Mouse (Mus musculus) midbrain, postnatal 0 days (tissue): ENCODE results near the gene Fto. TPM values are rescaled to one million over a fixed set of nuclear protein-coding genes. Genes with fewer than 3 reads are reported as not detected.
A peak's percentile ranks its signal among the peaks of the same experiment; 100 is the strongest.

Experiments used
- ATAC-seq: fragments of 200-750 bp; cut with Nextera tagmentation; 2 replicates; pipeline ENCODE4 v1.8.0; 2017; ENCODE audit warnings: moderate number of reproducible peaks, mild to moderate bottlenecking, moderate TSS enrichment, moderate library complexity; ENCODE audit not compliant: low FRiP score
- DNase-seq: peaks from one replicate; pipeline ENCODE4 v3.0.0-alpha.2; 2015; ENCODE audit warnings: low spot score
- H3K27ac ChIP-seq: fragments of 300-500 bp; sonication (generic); 2 replicates; pipeline ENCODE4 v1.5.1; 2014; ENCODE audit warnings: low read depth, mild to moderate bottlenecking, low read length, mixed read lengths
- H3K27me3 ChIP-seq: fragments of 300-500 bp; sonication (generic); 2 replicates; pipeline ENCODE4 v1.6.1; 2014; ENCODE audit warnings: low read length, control low read depth, mixed read lengths; ENCODE audit not compliant: insufficient read depth
- H3K36me3 ChIP-seq: fragments of 300-500 bp; sonication (generic); 2 replicates; pipeline ENCODE4 v1.6.1; 2014; ENCODE audit warnings: low read length, control low read depth, mixed read lengths; ENCODE audit not compliant: insufficient read depth
- H3K4me1 ChIP-seq: fragments of 300-500 bp; sonication (generic); 2 replicates; pipeline ENCODE4 v1.6.1; 2014; ENCODE audit warnings: mild to moderate bottlenecking, control low read depth, antibody characterized with exemption, low read length, mixed read lengths; ENCODE audit not compliant: insufficient read depth
- H3K4me2 ChIP-seq: fragments of 300-500 bp; sonication (generic); 2 replicates; pipeline ENCODE4 v1.6.1; 2014; ENCODE audit warnings: low read depth, mild to moderate bottlenecking, low read length, mixed read lengths; ENCODE audit not compliant: poor library complexity, severe bottlenecking
- H3K4me3 ChIP-seq: fragments of 300-500 bp; sonication (generic); 2 replicates; pipeline ENCODE4 v1.5.1; 2014; ENCODE audit warnings: low read depth, mild to moderate bottlenecking, low read length, moderate library complexity
- H3K9ac ChIP-seq: fragments of 300-500 bp; sonication (generic); replicated peaks from 2 replicates; pipeline ENCODE4 v1.6.1; 2014; ENCODE audit warnings: mild to moderate bottlenecking, low read length, moderate library complexity, mixed read lengths; ENCODE audit not compliant: poor library complexity, severe bottlenecking
- H3K9me3 ChIP-seq: fragments of 300-500 bp; sonication (generic); 2 replicates; pipeline ENCODE4 v1.6.1; 2016; ENCODE audit warnings: low read length, control low read depth
- CTCF ChIP-seq: IDR thresholded peaks from 2 replicates; pipeline ENCODE4 v1.5.1; 2016; ENCODE audit warnings: antibody characterized with exemption, mild to moderate bottlenecking
- WGBS: fragments of 180-500 bp; shearing (Covaris S2); extraction: QIAGEN DNeasy Blood & Tissue Kit; methylation state at CpG from one replicate; pipeline ENCODE4 v1.1.7; 2014; 5-methylcytosine and 5-hydroxymethylcytosine counted together
- polyA plus RNA-seq: library from polyadenylated mRNA; unstranded; fragments of >200 nt; fragmentation: Nextera tagmentation; extraction: Ambion mirVana; gene quantifications from 2 replicates; pipeline ENCODE4 v1.2.1, GENCODE M21; 2015
- total RNA-seq: library from RNA; depleted of rRNA; stranded (reverse); fragments of >200 nt; gene quantifications from 2 replicates; pipeline ENCODE4 v1.2.3, GENCODE M21; 2014

Gene Fto
- total and polyA plus RNA-seq, 2 experiments from 2014 or later, result 97.9 to 151 TPM

DNA sequence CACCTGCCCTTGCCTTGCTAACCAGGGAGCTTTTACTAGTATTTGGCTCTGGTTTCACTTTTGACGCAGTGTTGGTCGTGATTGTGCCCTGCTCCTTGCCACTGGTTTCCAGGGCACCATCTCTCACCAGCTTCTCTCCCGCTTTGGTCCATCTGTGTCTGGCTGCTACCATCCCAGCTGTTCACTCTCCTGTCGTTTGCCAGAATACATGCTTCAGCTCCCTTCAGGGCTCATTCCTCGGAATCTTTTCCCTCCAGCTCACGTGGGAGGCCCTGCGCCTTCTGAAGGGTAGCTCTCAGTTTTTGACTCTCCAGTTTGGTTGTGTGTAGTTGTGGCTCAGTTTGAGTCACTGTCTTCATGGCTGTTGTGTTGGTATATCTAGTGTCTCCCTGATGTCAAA lies 37.3 kb downstream of the Fto start:
- Histone ChIP-seq H3K4me2 (no peak overlapping the region), H3K4me1 (peaks cover 4% of the 10 kb centered on the region; the same call in 1 of the 2 replicates), H3K4me3 (no peak overlapping the region), H3K36me3 (no peaks in the 10 kb centered on the region), H3K27me3 (no peaks in the 10 kb centered on the region), H3K9me3 (no peaks in the 10 kb centered on the region), H3K27ac (no peak overlapping the region), H3K9ac (no peak overlapping the region)
- TF ChIP-seq CTCF, result no peak
- peak; percentile 51 for DNase-seq
- WGBS, result 76% methylated on average over 7 of the region's 7 CpGs
- ATAC-seq, result no peak

DNA sequence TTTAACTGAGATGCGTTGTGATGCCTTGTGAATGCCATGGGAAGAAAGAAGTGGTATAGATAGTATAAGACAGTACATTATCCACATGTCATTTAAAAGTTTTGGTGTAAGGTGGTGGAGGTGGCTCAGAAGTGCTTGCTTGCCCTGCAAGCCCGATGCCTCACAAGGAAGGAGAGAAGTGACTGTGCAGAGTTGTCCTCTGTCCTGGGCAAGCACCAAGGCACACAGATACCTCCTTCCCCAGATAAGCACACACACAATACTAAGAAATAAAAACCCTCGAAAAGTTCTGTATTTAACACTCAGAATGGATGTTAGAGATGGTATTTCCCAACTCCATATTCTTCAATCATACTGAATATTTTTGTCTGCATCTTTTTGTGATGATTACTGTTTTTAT lies 39.3 kb downstream of the Fto start:
- H3K27me3 ChIP-seq, result no peaks in the 10 kb centered on the region
- no peak for TF ChIP-seq CTCF
- H3K27ac ChIP-seq, result no peak overlapping the region
- WGBS, result 95% methylated on average over 3 of the region's 3 CpGs
- H3K4me2 ChIP-seq, result no peak overlapping the region
- no peak overlapping the region for H3K9ac ChIP-seq
- no peaks in the 10 kb centered on the region for H3K9me3 ChIP-seq
- ATAC-seq (no peak), DNase-seq (no peak)
- H3K36me3 ChIP-seq, result no peaks in the 10 kb centered on the region
- H3K4me1 ChIP-seq, result peaks cover 5% of the 10 kb centered on the region; the same call in 1 of the 2 replicates
- no peak overlapping the region for H3K4me3 ChIP-seq

- H3K4me3 ChIP-seq, result no peak overlapping the region
- no peak overlapping the region for H3K9ac ChIP-seq
- no peaks in the 10 kb centered on the region for H3K9me3 ChIP-seq
- H3K4me2 ChIP-seq, result no peak overlapping the region
- no peaks in the 10 kb centered on the region for H3K27me3 ChIP-seq
- TF ChIP-seq CTCF, result no peak
- no peaks in the 10 kb centered on the region for H3K36me3 ChIP-seq
- H3K4me1 ChIP-seq, result peaks cover 5% of the 10 kb centered on the region; the same call in 1 of the 2 replicates
- no peak for DNase-seq
- ATAC-seq, result no peak
- 83% methylated on average over 5 of the region's 5 CpGs for WGBS
- no peak overlapping the region for H3K27ac ChIP-seq
Measured at GRCm38 (mm10) chr8:91353062-91353461, 39.7 kb downstream of the Fto start.

DNA sequence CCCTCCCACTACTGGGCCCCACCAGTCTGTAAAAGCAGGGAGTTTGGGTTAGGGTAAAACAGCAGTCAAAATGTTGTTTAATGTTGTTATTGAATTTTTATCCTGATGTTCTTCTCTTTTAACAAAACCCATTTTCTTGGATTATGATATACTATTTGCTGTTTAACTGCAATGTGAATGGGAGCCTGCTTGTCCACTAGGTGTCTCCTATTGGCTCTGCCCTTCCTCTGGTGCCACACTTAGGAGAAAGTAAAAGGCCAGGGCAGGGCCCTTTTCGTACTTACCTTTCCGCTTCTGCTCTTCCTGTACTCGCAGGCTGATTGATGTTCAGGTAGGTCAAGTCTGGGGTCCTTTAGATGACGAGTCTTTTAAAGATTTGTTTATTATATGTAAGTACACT lies 40.6 kb downstream of the Fto start:
- peaks cover 5% of the 10 kb centered on the region; the same call in 1 of the 2 replicates for H3K4me1 ChIP-seq
- 94% methylated on average over 4 of the region's 4 CpGs for WGBS
- H3K27me3 ChIP-seq, result no peaks in the 10 kb centered on the region
- no peak overlapping the region for H3K9ac ChIP-seq
- no peak overlapping the region for H3K4me3 ChIP-seq
- no peaks in the 10 kb centered on the region for H3K36me3 ChIP-seq
- DNase-seq (no peak), ATAC-seq (no peak)
- H3K4me2 ChIP-seq, result no peak overlapping the region
- no peak overlapping the region for H3K27ac ChIP-seq
- TF ChIP-seq CTCF, result peak; percentile 58
- H3K9me3 ChIP-seq, result no peaks in the 10 kb centered on the region

GRCm38 (mm10) chr8:91355301-91355905 lies 42.1 kb downstream of the Fto start:
- Histone ChIP-seq H3K36me3 (no peaks in the 10 kb centered on the region), H3K9me3 (no peaks in the 10 kb centered on the region), H3K9ac (no peak overlapping the region), H3K4me1 (peaks cover 5% of the 10 kb centered on the region; the same call in 1 of the 2 replicates), H3K27me3 (no peaks in the 10 kb centered on the region), H3K27ac (0 out of 2 replicates have a peak overlapping the region, but pooled peaks have one; percentile 9), H3K4me2 (0 out of 2 replicates have a peak overlapping the region, but pooled peaks have one; percentile 12), H3K4me3 (no peak overlapping the region)
- TF ChIP-seq CTCF, result no peak
- WGBS, result 28% methylated on average over 10 of the region's 10 CpGs
- ATAC-seq (0 out of 2 replicates have a peak, but pooled peaks have one; percentile 27), DNase-seq (no peak)

- peaks cover 5% of the 10 kb centered on the region; the same call in 1 of the 2 replicates for H3K4me1 ChIP-seq
- 0 out of 2 replicates have a peak overlapping the region, but pooled peaks have one; percentile 9 for H3K27ac ChIP-seq
- H3K36me3 ChIP-seq, result no peaks in the 10 kb centered on the region
- no peak for TF ChIP-seq CTCF
- H3K9me3 ChIP-seq, result no peaks in the 10 kb centered on the region
- 0 out of 2 replicates have a peak overlapping the region, but pooled peaks have one; percentile 24 for H3K9ac ChIP-seq
- H3K4me2 ChIP-seq, result peak overlapping the region; percentile 12; the same call in 1 of the 2 replicates
- no peak overlapping the region for H3K4me3 ChIP-seq
- WGBS, result 45% methylated on average over 11 of the region's 11 CpGs
- DNase-seq (peak; percentile 50), ATAC-seq (0 out of 2 replicates have a peak, but pooled peaks have one; percentile 62)
- no peaks in the 10 kb centered on the region for H3K27me3 ChIP-seq
Measured at GRCm38 (mm10) chr8:91355956-91356699, 42.8 kb downstream of the Fto start.
